Mouse (Mus musculus) liver, postnatal 0 days (tissue): ENCODE measurements around the gene Fhit.

Experiments used
- CTCF ChIP-seq: sonication (generic); IDR thresholded peaks from 2 replicates; pipeline ENCODE4 v1.5.1; 2016; ENCODE audit warnings: antibody characterized with exemption, low read depth
- EP300 ChIP-seq: IDR thresholded peaks from 2 replicates; pipeline ENCODE4 v1.6.1; 2016; ENCODE audit warnings: antibody characterized with exemption, low read depth, mild to moderate bottlenecking

DNA sequence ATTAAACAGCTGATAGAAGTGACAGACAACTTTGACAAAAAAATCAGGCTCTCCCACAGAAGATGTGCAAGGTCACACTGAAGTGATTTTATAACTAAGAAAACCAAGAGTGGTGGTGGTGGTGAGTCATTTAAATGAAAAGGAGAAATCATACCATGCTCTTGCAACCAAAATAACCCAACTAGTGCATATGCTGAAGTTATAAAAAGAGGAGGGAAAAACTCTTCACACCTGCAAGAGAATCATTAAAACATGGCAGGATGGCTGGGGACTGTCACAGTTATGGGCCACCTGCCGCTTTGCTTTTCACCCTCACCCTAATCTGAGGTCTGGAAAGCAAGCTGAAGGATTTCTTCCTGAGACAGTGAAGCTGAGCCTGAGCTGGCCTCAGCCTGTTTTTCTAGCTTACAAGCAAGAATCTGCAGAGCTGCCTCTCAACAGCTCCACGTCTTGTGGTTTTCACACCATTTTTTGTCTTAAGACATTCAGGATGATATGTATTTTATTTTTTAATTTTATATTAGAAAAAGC lies 1125.1 kb downstream of the Fhit start:
- TF ChIP-seq CTCF (no peak), EP300 (no peak)
